Comparison of ENCODE assay signal across 15 mouse cellular contexts in the genomic region with DNA sequence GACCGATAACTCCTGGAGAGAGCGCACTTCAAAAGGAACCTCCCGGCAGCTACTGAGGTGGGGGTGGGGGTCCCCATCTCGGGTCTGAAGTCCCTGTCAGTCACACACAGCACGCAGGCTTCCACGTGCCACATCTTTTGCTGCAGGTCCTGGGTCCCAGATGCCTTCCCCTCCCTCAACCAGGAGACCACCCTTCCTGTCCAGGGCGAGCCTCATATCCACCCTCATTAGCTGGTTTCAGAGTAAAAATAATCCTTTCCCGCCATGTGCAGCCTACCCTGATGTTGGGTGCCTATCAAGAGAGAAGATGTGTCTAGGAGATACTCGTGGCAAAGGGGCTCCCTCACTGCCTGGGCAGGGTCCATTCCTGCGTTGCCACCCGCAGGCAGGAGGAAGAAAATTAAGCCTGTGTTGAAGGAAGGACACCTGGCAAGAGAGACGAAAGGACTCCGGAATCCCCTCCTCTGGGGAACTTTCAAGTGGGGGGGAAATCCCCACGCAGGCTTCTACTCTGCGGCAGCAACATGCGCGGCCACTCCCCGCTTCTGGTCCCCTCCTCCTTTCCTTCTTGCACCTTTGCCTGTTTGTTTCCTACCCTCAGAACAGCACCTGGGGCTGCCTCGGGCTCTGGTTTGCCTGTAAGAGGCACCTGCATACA. TPM values are rescaled to one million over a fixed set of nuclear protein-coding genes. Genes with fewer than 3 reads are reported as not detected.
DNase-seq lines count a peak whose midpoint lies in the region; ATAC-seq and TF ChIP-seq lines count a peak whose summit lies in the region.
"Had no signal": no experiment of that assay in that cellular context is flagged by ENCODE, and none has a peak within 500 bp of the region (broad histone marks: within the 10 kb centered on the region; RNA-seq: fewer than 3 reads in every experiment).

No protein-coding gene starts in this region.

- 3% methylated on average over 19 of the region's 19 CpGs for WGBS in hindbrain, embryonic 14.5 days
- WGBS in midbrain, embryonic 13.5 days = under 1% methylated on average over 19 of the region's 19 CpGs
- 3% methylated on average over 19 of the region's 19 CpGs for WGBS in kidney, adult 2 months

- no peak for ATAC-seq in hindbrain, embryonic 14.5 days (ENCODE audit: low FRiP score)
- ATAC-seq in midbrain, embryonic 13.5 days = no peak

- H3K36me3 ChIP-seq in ES-Bruce4 (ENCODE audit: control insufficient read depth, insufficient read depth, low read length, poor library complexity, severe bottlenecking) = no peaks in the 10 kb centered on the region
- H3K36me3 ChIP-seq in hindbrain, embryonic 14.5 days (replicated peaks; ENCODE audit: control insufficient read depth, insufficient read depth) = no peaks in the 10 kb centered on the region
- no peaks in the 10 kb centered on the region for H3K36me3 ChIP-seq in midbrain, embryonic 13.5 days
- H3K36me3 ChIP-seq in kidney, adult 2 months (ENCODE audit: control insufficient read depth, insufficient read depth, low read length) = no peaks in the 10 kb centered on the region
- H3K36me3 ChIP-seq: liver, embryonic 13.5 days had no signal

- H3K9me3 ChIP-seq in ES-Bruce4 (replicated peaks; ENCODE audit: control insufficient read depth, insufficient read depth, low read length, poor library complexity, severe bottlenecking) = no peaks in the 10 kb centered on the region
- no peaks in the 10 kb centered on the region for H3K9me3 ChIP-seq in hindbrain, embryonic 14.5 days (ENCODE audit: control insufficient read depth, low read length)
- H3K9me3 ChIP-seq in midbrain, embryonic 13.5 days = no peaks in the 10 kb centered on the region
- H3K9me3 ChIP-seq: liver, embryonic 13.5 days had no signal

- no peak overlapping the region for H3K27ac ChIP-seq in ES-Bruce4 (ENCODE audit: insufficient read depth, low read length)
- H3K27ac ChIP-seq in hindbrain, embryonic 14.5 days = no peak overlapping the region
- H3K27ac ChIP-seq in midbrain, embryonic 13.5 days = no peak overlapping the region
- no peak overlapping the region for H3K27ac ChIP-seq in kidney, adult 2 months (ENCODE audit: insufficient read depth, low read depth, low read length)
- H3K27ac ChIP-seq: liver, embryonic 13.5 days; stomach, postnatal 0 days had no signal

- peaks cover 32% of the 10 kb centered on the region for H3K27me3 ChIP-seq in ES-Bruce4 (ENCODE audit: control insufficient read depth, insufficient read depth, low read length, poor library complexity, severe bottlenecking)
- H3K27me3 ChIP-seq in hindbrain, embryonic 14.5 days (ENCODE audit: control insufficient read depth, insufficient read depth, low read length) = peaks cover 69% of the 10 kb centered on the region
- peaks cover 90% of the 10 kb centered on the region for H3K27me3 ChIP-seq in midbrain, embryonic 13.5 days
- no peaks in the 10 kb centered on the region; the same call in 1 of the 2 replicates for H3K27me3 ChIP-seq in kidney, adult 2 months (replicated peaks; ENCODE audit: control insufficient read depth, insufficient read depth, low read length)

- 0 out of 2 replicates have a peak, but pooled peaks have one; percentile 31 for TF ChIP-seq EP300 in ES-Bruce4 (IDR thresholded peaks at IDR 0.05; ENCODE audit: insufficient read depth, low read depth, low read length)

- TF ChIP-seq CTCF in ES-Bruce4 (IDR thresholded peaks at IDR 0.05; ENCODE audit: low read depth, low read length) = no peak
- no peak for TF ChIP-seq CTCF in kidney, adult 2 months (conservative IDR thresholded peaks at IDR 0.05; ENCODE audit: insufficient read depth, insufficient read length, low read depth, low read length)

- H3K9ac ChIP-seq in ES-Bruce4 (ENCODE audit: low read depth, poor library complexity, severe bottlenecking) = no peak overlapping the region
- H3K9ac ChIP-seq in hindbrain, embryonic 14.5 days = no peak overlapping the region
- H3K9ac ChIP-seq in midbrain, embryonic 13.5 days (replicated peaks) = 0 out of 2 replicates have a peak overlapping the region, but pooled peaks have one; percentile 7
- H3K9ac ChIP-seq: liver, embryonic 13.5 days had no signal

- peak overlapping the region; percentile 78 for H3K4me2 ChIP-seq in hindbrain, embryonic 14.5 days (replicated peaks)
- peak overlapping the region; percentile 84 for H3K4me2 ChIP-seq in midbrain, embryonic 13.5 days (replicated peaks)
- H3K4me2 ChIP-seq: liver, embryonic 13.5 days had no signal

- no peak for TF ChIP-seq POLR2A in ES-Bruce4 (IDR thresholded peaks at IDR 0.05; ENCODE audit: insufficient read depth, low read length)
- no peak for TF ChIP-seq POLR2A in kidney, adult 2 months (IDR thresholded peaks at IDR 0.05; ENCODE audit: low read depth, low read length)

- peaks cover 2% of the 10 kb centered on the region for H3K4me1 ChIP-seq in ES-Bruce4 (ENCODE audit: control insufficient read depth, insufficient read depth, low read length)
- peaks cover 30% of the 10 kb centered on the region for H3K4me1 ChIP-seq in hindbrain, embryonic 14.5 days (replicated peaks; ENCODE audit: control insufficient read depth, insufficient read depth, low read length)
- H3K4me1 ChIP-seq in midbrain, embryonic 13.5 days (replicated peaks) = peaks cover 58% of the 10 kb centered on the region
- H3K4me1 ChIP-seq in kidney, adult 2 months (ENCODE audit: control insufficient read depth, insufficient read depth, low read length) = no peaks in the 10 kb centered on the region

- peak; percentile 77 for DNase-seq in CD4-positive, CD25-positive, alpha-beta regulatory T cell, adult 2 months (ENCODE audit: low read depth, low spot score)
- DNase-seq in hindbrain, embryonic 14.5 days (ENCODE audit: low spot score) = no peak
- DNase-seq in lung, adult 18-20 months = no peak
- DNase-seq in kidney, adult 2 months = no peak
- DNase-seq in B cell, adult 2 months = no peak
- no peak for DNase-seq in spleen, adult 18-20 months
- DNase-seq: cerebellum, postnatal 25 days; gastrocnemius, postnatal 14 days; liver, embryonic 13.5 days; right cerebral cortex, postnatal 4 days had no signal

- H3K4me3 ChIP-seq in ES-Bruce4 (ENCODE audit: low read depth, low read length) = no peak overlapping the region
- H3K4me3 ChIP-seq in hindbrain, embryonic 14.5 days (replicated peaks; ENCODE audit: low read length) = no peak overlapping the region
- peak overlapping the region; percentile 5; the same call in 1 of the 2 replicates for H3K4me3 ChIP-seq in midbrain, embryonic 13.5 days (replicated peaks)
- H3K4me3 ChIP-seq in kidney, adult 2 months (ENCODE audit: insufficient read depth, low read depth, low read length) = no peak overlapping the region
- H3K4me3 ChIP-seq: liver, embryonic 13.5 days had no signal

RNA-seq across cellular contexts. Expression of gene Wnt3, which starts 2.7 kb away (rescaled TPM):
- polyA plus RNA-seq in ES-Bruce4 (2011; ENCODE audit: insufficient read depth, insufficient read length, low read depth, missing spikeins) = 10.4 and 13.6 TPM in 2 replicates
- polyA plus RNA-seq in hindbrain, embryonic 14.5 days (2014; fragmentation: Nextera tagmentation; extraction: Ambion mirVana) = 9.0 and 9.1 TPM in 2 replicates
- 15.7 and 18.6 TPM in 2 replicates for polyA plus RNA-seq in midbrain, embryonic 13.5 days (2015; fragmentation: Nextera tagmentation; extraction: Ambion mirVana)
- not detected in 2 replicates for polyA plus RNA-seq in kidney, adult 2 months (2012; rRNA removed)
- polyA plus RNA-seq: heart, embryonic 16.5 days; kidney, embryonic 16.5 days had no signal

RNA-seq across cellular contexts. Expression of gene Wnt9b, which starts 21.7 kb away (rescaled TPM):
- polyA plus RNA-seq in ES-Bruce4 (2011; ENCODE audit: insufficient read depth, insufficient read length, low read depth, missing spikeins) = 0.22 TPM in 1 of 2 replicates, not detected in the other
- 0.16 and 0.19 TPM in 2 replicates for polyA plus RNA-seq in hindbrain, embryonic 14.5 days (2014; fragmentation: Nextera tagmentation; extraction: Ambion mirVana)
- polyA plus RNA-seq in midbrain, embryonic 13.5 days (2015; fragmentation: Nextera tagmentation; extraction: Ambion mirVana) = 0.50 and 0.52 TPM in 2 replicates
- polyA plus RNA-seq in kidney, adult 2 months (2012; rRNA removed) = 2.7 and 3.5 TPM in 2 replicates
- polyA plus RNA-seq: stomach, postnatal 0 days had no signal
